Mouse (Mus musculus): ENCODE data around the gene Arhgef12. TPM values are rescaled to one million over a fixed set of nuclear protein-coding genes. Genes with fewer than 3 reads are reported as not detected.
"Not testable (repeated sequence)": the region's sequence is repeated elsewhere in the genome, so short reads cannot be mapped to it uniquely, and the experiment has no call there.

The Arhgef12 gene
- polyA plus RNA-seq, 1 experiment from 2014 or later, result 14.0 TPM

DNA sequence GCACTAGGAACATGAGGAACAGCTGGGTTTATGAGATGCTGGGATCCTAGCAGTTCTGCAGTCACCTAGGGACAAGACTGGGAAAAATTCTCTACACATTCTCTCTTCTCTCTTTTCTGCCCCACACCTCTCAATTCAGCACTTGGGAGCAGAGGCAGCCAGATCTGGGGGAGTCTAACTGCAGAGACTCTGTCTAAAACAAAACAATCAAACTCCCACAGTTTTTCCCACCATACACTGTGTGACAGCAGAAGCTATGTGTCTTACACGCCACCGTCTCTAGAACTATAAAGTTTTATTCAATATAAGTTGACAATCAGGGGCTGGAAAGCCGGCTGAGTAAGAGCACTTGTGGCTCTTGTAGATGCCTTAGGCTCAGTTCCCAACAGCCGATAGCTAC lies 119.1 kb downstream of the Arhgef12 start:
- Histone ChIP-seq H3K36me3 (peaks cover 33% of the 10 kb centered on the region), H3K9ac (no peak overlapping the region), H3K4me3 (replicated peaks) (no peak overlapping the region), H3K4me1 (no peaks in the 10 kb centered on the region), H3K27ac (no peak overlapping the region), H3K4me2 (no peak overlapping the region), H3K27me3 (replicated peaks) (no peaks in the 10 kb centered on the region), H3K9me3 (no peaks in the 10 kb centered on the region)
- no peak for ATAC-seq (ENCODE audit: insufficient read depth, low FRiP score, low read depth)
- 85% methylated on average over 4 of the region's 4 CpGs for WGBS

DNA sequence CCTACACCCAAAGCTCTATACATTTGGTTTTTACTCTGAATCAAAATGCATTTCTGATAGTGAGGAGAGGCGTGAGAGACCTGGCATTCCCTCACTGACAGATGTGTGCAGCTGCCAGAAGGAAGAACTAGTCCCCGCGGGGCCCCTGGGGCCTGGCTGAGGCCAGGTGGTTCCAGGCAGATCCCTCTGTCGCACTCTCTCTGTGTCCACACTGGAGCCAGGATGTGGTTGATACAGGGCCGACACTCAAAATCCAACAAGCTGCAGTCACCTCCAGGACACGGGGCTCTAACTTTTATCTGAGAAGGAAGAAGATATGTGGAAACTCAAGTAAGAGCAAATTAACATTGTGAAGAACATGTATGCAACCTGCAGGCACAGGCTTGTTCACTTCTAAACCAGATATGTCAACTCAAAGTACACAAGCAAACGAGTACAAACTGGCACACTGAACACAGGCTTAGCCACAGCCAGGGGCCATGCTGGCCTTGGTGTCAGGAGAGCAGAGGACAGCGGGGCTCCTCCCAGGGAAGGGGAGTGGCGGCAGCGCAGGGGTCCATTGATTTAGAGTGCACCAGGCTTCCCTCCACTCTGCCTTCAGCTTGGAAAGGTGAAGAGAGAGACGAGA lies 138.0 kb downstream of the Arhgef12 start:
- no peak for ATAC-seq (ENCODE audit: insufficient read depth, low FRiP score, low read depth)
- 0 out of 2 replicates have a peak overlapping the region, but pooled peaks have one; percentile 63 for H3K27ac ChIP-seq
- no peaks in the 10 kb centered on the region for H3K27me3 ChIP-seq (replicated peaks)
- no peaks in the 10 kb centered on the region for H3K4me1 ChIP-seq
- H3K36me3 ChIP-seq, result peaks cover 21% of the 10 kb centered on the region
- H3K4me3 ChIP-seq (replicated peaks), result no peak overlapping the region
- no peaks in the 10 kb centered on the region for H3K9me3 ChIP-seq
- 52% methylated on average over 11 of the region's 11 CpGs for WGBS
- no peak overlapping the region for H3K4me2 ChIP-seq
- H3K9ac ChIP-seq, result no peak overlapping the region

DNA sequence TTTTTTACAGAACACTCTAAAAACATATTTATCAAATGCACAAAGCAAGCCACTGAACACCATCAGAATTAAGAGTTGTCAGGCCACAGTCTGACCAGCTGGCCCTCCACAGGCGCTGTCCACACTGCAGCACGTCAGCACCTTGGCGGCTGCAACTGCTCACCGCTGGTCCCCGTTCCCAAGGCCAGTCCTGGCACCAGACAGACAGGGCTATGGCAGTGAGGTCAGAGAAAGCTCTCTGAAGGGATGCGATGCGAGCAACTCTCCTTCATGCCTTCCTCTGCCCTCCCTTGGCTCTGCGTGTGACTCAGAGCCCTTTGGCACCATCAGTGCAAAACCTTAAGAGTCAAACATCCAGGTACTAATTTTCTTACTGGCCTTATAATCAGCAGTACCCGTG lies 139.3 kb downstream of the Arhgef12 start:
- Histone ChIP-seq H3K36me3 (peaks cover 21% of the 10 kb centered on the region), H3K4me3 (replicated peaks) (no peak overlapping the region), H3K27me3 (replicated peaks) (no peaks in the 10 kb centered on the region), H3K9ac (no peak overlapping the region), H3K4me2 (no peak overlapping the region), H3K9me3 (no peaks in the 10 kb centered on the region), H3K4me1 (no peaks in the 10 kb centered on the region), H3K27ac (no peak overlapping the region)
- WGBS, result 83% methylated on average over 9 of the region's 9 CpGs
- no peak for ATAC-seq (ENCODE audit: insufficient read depth, low FRiP score, low read depth)

DNA sequence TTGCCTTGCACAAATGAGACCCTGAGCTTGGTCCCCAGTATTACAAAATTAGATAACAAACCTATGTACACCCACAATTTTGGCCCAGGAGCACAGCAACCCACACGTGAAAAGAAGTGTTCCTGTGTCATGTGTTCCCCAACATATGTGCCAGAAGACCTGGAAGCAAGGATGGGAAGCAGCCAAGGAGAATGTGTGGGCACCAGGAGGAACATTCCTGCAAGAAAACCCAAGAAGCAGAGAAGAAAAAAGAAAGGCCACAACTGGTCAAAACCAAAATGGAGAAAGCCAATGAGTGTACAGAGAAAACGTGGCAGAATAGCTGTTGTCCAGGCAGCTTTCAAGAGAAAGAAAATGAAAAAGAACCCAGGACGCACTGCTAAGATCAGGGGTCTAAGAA lies 142.2 kb downstream of the Arhgef12 start:
- H3K9ac ChIP-seq; ATAC-seq (ENCODE audit: insufficient read depth, low FRiP score, low read depth); H3K27me3 ChIP-seq (replicated peaks); H3K9me3 ChIP-seq; H3K4me2 ChIP-seq; H3K4me1 ChIP-seq; H3K4me3 ChIP-seq (replicated peaks); H3K27ac ChIP-seq: not testable (repeated sequence)
- H3K36me3 ChIP-seq, result peaks cover 15% of the 10 kb centered on the region
- WGBS, result 79% methylated on average over 3 of the region's 3 CpGs

GRCm38 (mm10) chr9:42964366-42964765 lies 142.7 kb downstream of the Arhgef12 start:
- no peaks in the 10 kb centered on the region for H3K9me3 ChIP-seq
- H3K27me3 ChIP-seq (replicated peaks), result no peaks in the 10 kb centered on the region
- H3K27ac ChIP-seq, result no peak overlapping the region
- H3K9ac ChIP-seq, result no peak overlapping the region
- no peaks in the 10 kb centered on the region for H3K4me1 ChIP-seq
- no peak overlapping the region for H3K4me3 ChIP-seq (replicated peaks)
- no peak for ATAC-seq (ENCODE audit: insufficient read depth, low FRiP score, low read depth)
- H3K36me3 ChIP-seq, result peaks cover 15% of the 10 kb centered on the region
- H3K4me2 ChIP-seq, result no peak overlapping the region
- 87% methylated on average over 12 of the region's 12 CpGs for WGBS

GRCm38 (mm10) chr9:42962506-42962905 lies 144.5 kb downstream of the Arhgef12 start:
- Histone ChIP-seq H3K27me3 (replicated peaks) (no peaks in the 10 kb centered on the region), H3K9ac (no peak overlapping the region), H3K36me3 (peaks cover 11% of the 10 kb centered on the region), H3K9me3 (no peaks in the 10 kb centered on the region), H3K4me3 (replicated peaks) (no peak overlapping the region), H3K27ac (no peak overlapping the region), H3K4me2 (no peak overlapping the region), H3K4me1 (0 out of 2 replicates have a peak, but pooled peaks cover 3% of the 10 kb centered on the region)
- no peak for ATAC-seq (ENCODE audit: insufficient read depth, low FRiP score, low read depth)
- WGBS, result 87% methylated on average over 6 of the region's 6 CpGs

GRCm38 (mm10) chr9:42958401-42958800 lies 148.6 kb downstream of the Arhgef12 start:
- no peak for ATAC-seq (ENCODE audit: insufficient read depth, low FRiP score, low read depth)
- Histone ChIP-seq H3K4me1 (peaks cover 6% of the 10 kb centered on the region; the same call in 1 of the 2 replicates), H3K9ac (no peak overlapping the region), H3K4me3 (replicated peaks) (no peak overlapping the region), H3K27me3 (replicated peaks) (no peaks in the 10 kb centered on the region), H3K4me2 (no peak overlapping the region), H3K36me3 (no peaks in the 10 kb centered on the region), H3K9me3 (no peaks in the 10 kb centered on the region), H3K27ac (no peak overlapping the region)
- WGBS, result 62% methylated on average over 7 of the region's 7 CpGs

DNA sequence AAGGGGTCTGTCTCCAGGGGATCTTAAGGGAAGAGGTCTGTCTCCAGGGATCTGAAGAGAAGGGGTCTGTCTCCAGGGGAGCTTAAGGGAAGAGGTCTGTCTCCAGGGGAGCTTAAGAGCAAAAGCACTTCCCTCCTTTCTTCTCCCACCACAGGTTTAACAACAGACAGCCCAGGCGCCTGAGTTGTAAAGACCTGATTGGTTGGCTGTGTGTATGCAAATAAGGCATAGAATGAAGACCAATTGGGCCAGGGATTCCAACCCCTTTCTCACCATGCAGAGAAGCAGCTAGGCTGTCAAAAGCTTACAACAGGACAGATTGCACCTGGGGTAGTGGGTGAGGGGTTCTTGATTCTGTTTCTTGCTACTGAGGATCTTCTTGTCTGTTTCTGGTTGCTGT lies 158.7 kb downstream of the Arhgef12 start:
- Histone ChIP-seq H3K4me2 (no peak overlapping the region), H3K36me3 (no peaks in the 10 kb centered on the region), H3K9ac (no peak overlapping the region), H3K27me3 (replicated peaks) (no peaks in the 10 kb centered on the region), H3K27ac (no peak overlapping the region), H3K9me3 (no peaks in the 10 kb centered on the region), H3K4me3 (replicated peaks) (no peak overlapping the region), H3K4me1 (0 out of 2 replicates have a peak, but pooled peaks cover under 1% of the 10 kb centered on the region)
- 50% methylated on average over 1 of the region's 1 CpGs for WGBS
- ATAC-seq (ENCODE audit: insufficient read depth, low FRiP score, low read depth), result no peak

GRCm38 (mm10) chr9:42945174-42945573 lies 161.9 kb downstream of the Arhgef12 start:
- H3K4me3 ChIP-seq (replicated peaks), result no peak overlapping the region
- no peak overlapping the region for H3K4me2 ChIP-seq
- 75% methylated on average over 7 of the region's 7 CpGs for WGBS
- peaks cover 9% of the 10 kb centered on the region; the same call in 1 of the 2 replicates for H3K4me1 ChIP-seq
- H3K36me3 ChIP-seq, result no peaks in the 10 kb centered on the region
- no peaks in the 10 kb centered on the region for H3K27me3 ChIP-seq (replicated peaks)
- no peak overlapping the region for H3K27ac ChIP-seq
- H3K9ac ChIP-seq, result no peak overlapping the region
- H3K9me3 ChIP-seq, result no peaks in the 10 kb centered on the region
- ATAC-seq (ENCODE audit: insufficient read depth, low FRiP score, low read depth), result no peak

GRCm38 (mm10) chr9:42944536-42945006 lies 162.5 kb downstream of the Arhgef12 start:
- WGBS, result 1% methylated on average over 52 of the region's 52 CpGs
- Histone ChIP-seq H3K4me1 (peaks cover 9% of the 10 kb centered on the region; the same call in 1 of the 2 replicates), H3K9ac (peak overlapping the region; percentile 42; the same call in 1 of the 2 replicates), H3K27me3 (replicated peaks) (no peaks in the 10 kb centered on the region), H3K4me3 (replicated peaks) (peak overlapping the region; percentile 72), H3K4me2 (peak overlapping the region; percentile 100), H3K36me3 (no peaks in the 10 kb centered on the region), H3K27ac (no peak overlapping the region), H3K9me3 (no peaks in the 10 kb centered on the region)
- peak; percentile 81 for ATAC-seq (ENCODE audit: insufficient read depth, low FRiP score, low read depth)

GRCm38 (mm10) chr9:42943781-42944535 lies 163.1 kb downstream of the Arhgef12 start, which contains the start of gene Grik4:
TSS of gene Grik4 (minus strand) at chr9:42944493.
- under 1% methylated on average over 66 of the region's 68 CpGs for WGBS

DNA sequence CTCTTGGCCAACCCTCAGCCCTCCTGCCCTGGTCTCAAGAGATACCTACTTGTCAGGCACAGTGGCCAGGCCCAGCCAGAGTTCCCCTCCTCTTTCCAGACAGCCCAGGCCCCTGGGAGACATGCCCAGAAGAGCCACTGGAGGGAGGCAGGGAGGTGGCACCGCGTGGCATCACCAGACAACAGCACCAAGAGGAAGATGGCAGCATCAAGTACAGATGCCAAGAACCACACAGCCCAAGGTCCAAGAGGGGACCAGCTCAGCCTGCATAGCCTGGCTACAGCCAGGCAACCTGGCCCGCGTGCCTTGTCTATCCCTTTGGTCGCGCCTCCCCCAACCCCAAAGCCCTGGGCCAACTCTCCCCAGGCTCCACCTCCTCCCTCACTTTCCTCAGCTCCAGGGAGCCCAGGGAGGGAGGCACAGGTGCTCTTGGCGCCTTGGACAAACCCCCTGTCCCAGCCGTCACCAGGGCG lies 163.9 kb downstream of the Arhgef12 start:
- H3K27ac ChIP-seq, result no peak overlapping the region
- peak; percentile 5; the same call in 1 of the 2 replicates for ATAC-seq (ENCODE audit: insufficient read depth, low FRiP score, low read depth)
- no peak overlapping the region for H3K9ac ChIP-seq
- H3K27me3 ChIP-seq (replicated peaks), result no peaks in the 10 kb centered on the region
- H3K4me2 ChIP-seq, result peak overlapping the region; percentile 100
- no peaks in the 10 kb centered on the region for H3K9me3 ChIP-seq
- peaks cover 9% of the 10 kb centered on the region; the same call in 1 of the 2 replicates for H3K4me1 ChIP-seq
- WGBS, result 11% methylated on average over 9 of the region's 9 CpGs
- H3K36me3 ChIP-seq, result no peaks in the 10 kb centered on the region
- H3K4me3 ChIP-seq (replicated peaks), result peak overlapping the region; percentile 72

More at GRCm38 (mm10) chr9:42943781-42944535, 163.1 kb downstream of the Arhgef12 start, which contains the start of gene Grik4:
- peak within 1 kb of the TSS; percentile 72 for H3K4me3 ChIP-seq (replicated peaks)
- no peak within 1 kb of the TSS for H3K27ac ChIP-seq
- H3K27me3 ChIP-seq (replicated peaks), result no peaks in the 10 kb centered on the region
- 0 out of 2 replicates have a peak, but pooled peaks have one; percentile 14 for ATAC-seq (ENCODE audit: insufficient read depth, low FRiP score, low read depth)
- H3K4me2 ChIP-seq, result peak within 1 kb of the TSS; percentile 100
- H3K4me1 ChIP-seq, result peaks cover 9% of the 10 kb centered on the region; the same call in 1 of the 2 replicates
- H3K9ac ChIP-seq, result peak within 1 kb of the TSS; percentile 69
- no peaks in the 10 kb centered on the region for H3K36me3 ChIP-seq
- H3K9me3 ChIP-seq, result no peaks in the 10 kb centered on the region

All from stomach, embryonic 15.5 days (tissue).